10 mouse cellular contexts compared by ENCODE assay signal in genomic region chr15:6579769-6580261, GRCm38 (mm10). TPM values are rescaled to one million over a fixed set of nuclear protein-coding genes. Genes with fewer than 3 reads are reported as not detected.
A peak's percentile ranks its signal among the peaks of the same experiment; 100 is the strongest.
DNase-seq lines count a peak whose midpoint lies in the region; TF ChIP-seq lines count a peak whose summit lies in the region.
"Had no signal": no experiment of that assay in that cellular context is flagged by ENCODE, and none has a peak within 500 bp of the region (broad histone marks: within the 10 kb centered on the region; RNA-seq: fewer than 3 reads in every experiment).

No protein-coding gene starts in this region.

- H3K4me3 ChIP-seq in lung, adult 2 months (replicated peaks; ENCODE audit: extremely low read depth, low read depth, low read length), result no peak overlapping the region

- 54% methylated on average over 11 of the region's 11 CpGs for WGBS in lung, adult 2 months

- intact Hi-C loops in left cerebral cortex, postnatal 10 days (cut with DNase I), result no loop called here

- peaks cover 2% of the 10 kb centered on the region; the same call in 1 of the 2 replicates for H3K4me1 ChIP-seq in lung, adult 2 months (ENCODE audit: control insufficient read depth, insufficient read depth, low read length)

- TF ChIP-seq POLR2A in lung, adult 2 months (IDR thresholded peaks at IDR 0.05; ENCODE audit: borderline replicate concordance, extremely low read depth, low read depth, low read length), result no peak

- no peak for TF ChIP-seq CTCF in lung, adult 2 months (IDR thresholded peaks at IDR 0.05; ENCODE audit: insufficient read depth, low read length)

- DNase-seq in lung, adult 18-20 months, result peak; percentile 8 to 15
- no peak for DNase-seq in lung, adult 2 months
- peak; percentile 73 for DNase-seq in fibroblast of lung, adult 2 months (ENCODE audit: low read depth)
- peak; percentile 8 for DNase-seq in lung, postnatal 10 days
- peak; percentile 67 for DNase-seq in thymus, postnatal 25 days
- DNase-seq in urinary bladder, postnatal 10 days (ENCODE audit: low spot score), result no peak
- DNase-seq in natural killer cell, adult 2 months (ENCODE audit: low spot score in 2 of 2), result no peak
- no peak for DNase-seq in left cerebral cortex, postnatal 10 days (ENCODE audit: extremely low spot score in 1 of 2, low spot score in 2 of 2)
- DNase-seq: cerebellum, adult 9-11 months; kidney, postnatal 36 days had no signal

RNA-seq across cellular contexts. Expression of gene Fyb, which starts 57.2 kb away (rescaled TPM):
- 48.1 and 71.0 TPM in 2 replicates for polyA plus RNA-seq in lung, adult 2 months (2012; rRNA removed)
- 1 to 10 TPM; 8.7 to 9.4 TPM for total RNA-seq in left cerebral cortex, postnatal 10 days (2021)

Comparison
In these comparisons a context has a peak if more than half of its experiments do, and no peak if none do; other contexts are left out.
1. DNase-seq: peak in lung, adult 18-20 months (2 of 2), fibroblast of lung, adult 2 months (single experiment), lung, postnatal 10 days (single experiment) and thymus, postnatal 25 days (single experiment); none in lung, adult 2 months (single experiment), urinary bladder, postnatal 10 days (single experiment), natural killer cell, adult 2 months (0 of 2) and left cerebral cortex, postnatal 10 days (0 of 2).